Mouse (Mus musculus) myocyte (in vitro differentiated cells): ENCODE measurements around the gene Zfp870. TPM values are rescaled to one million over a fixed set of nuclear protein-coding genes. Genes with fewer than 3 reads are reported as not detected.
"Not testable (repeated sequence)": the region's sequence is repeated elsewhere in the genome, so short reads cannot be mapped to it uniquely, and the experiment has no call there.

ENCODE experiments used
- H3K27me3 ChIP-seq: one replicate; pipeline ENCODE4 v1.6.1; 2011; ENCODE audit not compliant: control insufficient read depth, insufficient read depth, insufficient read length
- H3K36me3 ChIP-seq: one replicate; pipeline ENCODE4 v1.6.1; 2011; ENCODE audit not compliant: control insufficient read depth, insufficient read depth
- H3K4me2 ChIP-seq: one replicate; pipeline ENCODE4 v1.6.1; 2011; ENCODE audit warnings: low read depth, control low read depth
- H3K4me3 ChIP-seq: one replicate; pipeline ENCODE4 v1.5.1; 2011; ENCODE audit warnings: mild to moderate bottlenecking, control low read depth, moderate library complexity
- H3K79me2 ChIP-seq: one replicate; pipeline ENCODE4 v1.6.1; 2011; ENCODE audit not compliant: control insufficient read depth, insufficient read depth
- H3ac ChIP-seq: one replicate; pipeline ENCODE4 v1.6.1; 2011; ENCODE audit not compliant: control insufficient read depth, insufficient read length
- CEBPB ChIP-seq: IDR thresholded peaks from 2 replicates; pipeline ENCODE4 v1.6.1; 2011; ENCODE audit warnings: mild to moderate bottlenecking, moderate library complexity; ENCODE audit not compliant: poor library complexity, insufficient read depth, severe bottlenecking
- E2F4 ChIP-seq: IDR thresholded peaks from one replicate; pipeline ENCODE4 v1.6.1; 2011; ENCODE audit warnings: mild to moderate bottlenecking, control low read depth, moderate library complexity; ENCODE audit not compliant: insufficient read depth
- MAX ChIP-seq: IDR thresholded peaks from one replicate; pipeline ENCODE4 v1.6.1; 2011; ENCODE audit warnings: low read depth, mild to moderate bottlenecking, control low read depth
- MYOD1 ChIP-seq, 3 experiments: IDR thresholded peaks; one replicate each; pipeline ENCODE4 v1.6.1; 2011; ENCODE audit warnings: control low read depth in 2 of 3, low read depth in 2 of 3, mild to moderate bottlenecking in 2 of 3, moderate library complexity in 1 of 3; ENCODE audit not compliant: insufficient read length in 2 of 3, control insufficient read depth in 1 of 3
- MYOG ChIP-seq, 3 experiments: IDR thresholded peaks; one replicate each; pipeline ENCODE4 v1.6.1; 2011; ENCODE audit warnings: control low read depth in 2 of 3, low read depth in 2 of 3, mild to moderate bottlenecking in 2 of 3; ENCODE audit not compliant: insufficient read length in 2 of 3, control insufficient read depth in 1 of 3, insufficient read depth in 1 of 3
- POLR2A ChIP-seq: IDR thresholded peaks from one replicate; pipeline ENCODE4 v1.6.1; 2011; ENCODE audit warnings: low read depth, mild to moderate bottlenecking, control low read depth, moderate library complexity; ENCODE audit not compliant: insufficient read length
- POLR2AphosphoS2 ChIP-seq: IDR thresholded peaks from one replicate; pipeline ENCODE4 v1.6.1; 2011; ENCODE audit warnings: low read depth, control low read depth; ENCODE audit not compliant: insufficient read length
- REST ChIP-seq: IDR thresholded peaks from one replicate; pipeline ENCODE4 v1.6.1; 2011; ENCODE audit warnings: mild to moderate bottlenecking, control low read depth, moderate library complexity; ENCODE audit not compliant: insufficient read depth, insufficient read length
- SRF ChIP-seq: IDR thresholded peaks from one replicate; pipeline ENCODE4 v1.6.1; 2011; ENCODE audit warnings: low read depth; ENCODE audit not compliant: control insufficient read depth, insufficient read length
- TCF12 ChIP-seq: IDR thresholded peaks from one replicate; pipeline ENCODE4 v1.6.1; 2011; ENCODE audit warnings: mild to moderate bottlenecking, control low read depth; ENCODE audit not compliant: poor library complexity, insufficient read depth, severe bottlenecking
- TCF3 ChIP-seq: IDR thresholded peaks from one replicate; pipeline ENCODE4 v1.6.1; 2011; ENCODE audit warnings: low read depth, control low read depth; ENCODE audit not compliant: insufficient read length
- USF1 ChIP-seq: IDR thresholded peaks from one replicate; pipeline ENCODE4 v1.6.1; 2011; ENCODE audit warnings: low read depth, mild to moderate bottlenecking, control low read depth, moderate library complexity
- polyA plus RNA-seq: library from polyadenylated mRNA; unstranded; fragments of >200 nt; fragmentation: generic; extraction: Trizol; gene quantifications from one replicate; pipeline ENCODE4 v1.2.1, GENCODE M21; 2012; ENCODE audit warnings: missing spikeins

Gene Zfp870
- polyA plus RNA-seq, 1 experiment: 0.91 TPM

GRCm38 (mm10) chr17:32877471-32878171, 13.8 kb downstream of the Zfp870 start:
- H3K79me2 ChIP-seq: no peaks in the 10 kb centered on the region
- no peak overlapping the region for H3K4me2 ChIP-seq
- no peak for TF ChIP-seq POLR2A
- TF ChIP-seq POLR2AphosphoS2: no peak
- TF ChIP-seq CEBPB: no peak
- no peak for TF ChIP-seq SRF
- peaks cover 5% of the 10 kb centered on the region for H3K27me3 ChIP-seq
- no peak overlapping the region for H3ac ChIP-seq
- H3K4me3 ChIP-seq: no peak overlapping the region
- H3K36me3 ChIP-seq: no peaks in the 10 kb centered on the region

- Histone ChIP-seq H3K4me2 (no peak overlapping the region), H3ac (no peak overlapping the region), H3K36me3 (no peaks in the 10 kb centered on the region), H3K27me3 (peaks cover 5% of the 10 kb centered on the region), H3K79me2 (no peaks in the 10 kb centered on the region), H3K4me3 (no peak overlapping the region)
- TF ChIP-seq USF1: no peak
- no peak for TF ChIP-seq REST
- no peak for TF ChIP-seq E2F4
- no peak for TF ChIP-seq SRF
- no peak for TF ChIP-seq CEBPB
- no peak for TF ChIP-seq TCF3
- TF ChIP-seq POLR2AphosphoS2: no peak
These were observed 18.7 kb downstream of the Zfp870 start for GRCm38 (mm10) chr17:32872696-32873095.

GRCm38 (mm10) chr17:32872091-32872490, 19.4 kb downstream of the Zfp870 start:
- Histone ChIP-seq H3K36me3 (no peaks in the 10 kb centered on the region), H3K4me3 (no peak overlapping the region), H3K79me2 (no peaks in the 10 kb centered on the region), H3K27me3 (no peaks in the 10 kb centered on the region), H3K4me2 (no peak overlapping the region), H3ac (no peak overlapping the region)
- TF ChIP-seq SRF (no peak), E2F4 (no peak), CEBPB (no peak), USF1 (no peak), MAX (no peak), TCF3 (no peak), MYOG (IDR thresholded peaks at IDR 0.05; ENCODE audit: control insufficient read depth in 1 of 3, insufficient read depth in 1 of 3, insufficient read length in 2 of 3, low read depth in 2 of 3) (no peak), POLR2A (no peak), REST (no peak), MYOD1 (IDR thresholded peaks at IDR 0.05; ENCODE audit: control insufficient read depth in 1 of 3, insufficient read length in 2 of 3, low read depth in 2 of 3) (no peak), POLR2AphosphoS2 (no peak), TCF12 (no peak)

DNA sequence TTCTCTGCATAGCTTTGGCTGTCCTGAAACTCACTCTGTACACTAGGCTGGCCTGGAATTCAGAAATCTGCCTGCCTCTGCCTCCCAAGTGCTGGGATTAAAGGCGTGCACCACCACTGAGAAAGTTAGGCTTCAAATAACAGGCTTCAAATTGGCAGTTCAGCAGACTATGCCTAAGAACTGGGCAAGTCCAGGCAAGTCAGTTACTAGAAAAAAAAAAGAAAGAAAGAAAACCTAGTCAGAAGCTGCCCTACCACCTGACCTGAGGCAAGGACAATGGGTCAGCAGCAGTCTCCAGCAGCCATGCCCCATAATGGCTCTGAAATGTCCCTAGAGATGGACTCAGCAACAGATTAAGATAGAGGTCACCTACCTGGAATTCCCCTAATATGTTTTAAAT, 20.0 kb downstream of the Zfp870 start:
- H3K4me3 ChIP-seq: no peak overlapping the region
- no peaks in the 10 kb centered on the region for H3K36me3 ChIP-seq
- no peaks in the 10 kb centered on the region for H3K79me2 ChIP-seq
- TF ChIP-seq POLR2A (no peak), MAX (no peak), CEBPB (no peak), POLR2AphosphoS2 (no peak), MYOG (IDR thresholded peaks at IDR 0.05; ENCODE audit: control insufficient read depth in 1 of 3, insufficient read depth in 1 of 3, insufficient read length in 2 of 3, low read depth in 2 of 3) (no peak), TCF3 (no peak), USF1 (no peak)
- no peak overlapping the region for H3K4me2 ChIP-seq
- no peaks in the 10 kb centered on the region for H3K27me3 ChIP-seq
- no peak overlapping the region for H3ac ChIP-seq

GRCm38 (mm10) chr17:32867266-32867665, 24.2 kb downstream of the Zfp870 start:
- not testable (repeated sequence) for H3ac ChIP-seq, H3K4me2 ChIP-seq, H3K79me2 ChIP-seq, H3K36me3 ChIP-seq, H3K4me3 ChIP-seq, H3K27me3 ChIP-seq

DNA sequence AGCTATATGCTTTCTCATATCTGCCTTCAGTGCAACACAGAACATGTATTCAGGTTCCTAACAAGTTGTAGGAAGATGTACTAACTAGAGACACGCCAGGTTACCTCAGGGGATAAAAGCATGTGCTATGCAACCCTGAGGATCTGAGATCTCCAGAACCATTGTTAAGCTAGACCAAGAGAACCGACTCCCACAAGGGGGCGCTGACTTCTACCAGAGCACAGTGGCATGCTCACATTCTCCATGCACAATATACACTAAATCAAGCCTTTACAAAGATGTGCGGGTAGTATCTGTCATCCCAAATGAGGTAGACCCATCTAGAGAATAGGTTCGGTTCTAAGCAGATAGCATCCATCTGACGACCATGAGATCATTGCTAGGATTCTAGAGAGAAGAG, 34.7 kb downstream of the Zfp870 start:
- H3K79me2 ChIP-seq, H3K4me2 ChIP-seq, H3ac ChIP-seq, H3K4me3 ChIP-seq, H3K36me3 ChIP-seq, H3K27me3 ChIP-seq: not testable (repeated sequence)
